ENCODE assay signal across 9 mouse cellular contexts in the genomic region with DNA sequence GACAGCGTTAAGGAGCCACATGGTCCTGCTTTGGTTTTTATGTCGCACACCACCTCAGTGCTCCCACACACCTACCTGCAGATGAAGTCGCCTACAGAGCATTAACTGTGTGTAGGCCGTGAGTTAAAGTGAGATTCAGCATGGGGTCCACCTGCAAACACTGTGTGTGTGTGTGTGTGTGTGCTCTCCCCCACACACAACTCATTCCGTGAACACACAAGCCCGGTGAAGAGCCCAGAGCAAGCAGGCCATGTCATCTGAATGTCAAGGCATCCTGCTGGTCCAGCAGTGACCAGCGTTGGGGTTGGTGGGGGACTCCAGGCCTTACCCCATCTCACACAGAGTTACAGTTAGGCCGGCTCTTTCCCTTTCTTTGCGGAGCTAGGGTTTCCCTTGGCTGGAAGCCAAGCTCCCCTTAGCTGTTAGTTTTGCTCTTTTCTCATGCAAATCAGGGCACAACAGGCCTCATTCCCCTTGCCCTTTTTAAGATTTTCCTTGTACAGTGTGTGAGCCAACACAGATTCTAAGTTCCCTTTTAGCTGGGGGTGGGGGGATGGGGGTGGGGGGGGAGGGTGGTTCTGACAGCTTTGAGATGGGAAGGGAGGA.
DNase-seq lines count a peak whose midpoint lies in the region; ATAC-seq and TF ChIP-seq lines count a peak whose summit lies in the region.
"Had no signal": no experiment of that assay in that cellular context is flagged by ENCODE, and none has a peak within 500 bp of the region (broad histone marks: within the 10 kb centered on the region; RNA-seq: fewer than 3 reads in every experiment).

No protein-coding gene starts in this region.

- 12% methylated on average over 9 of the region's 9 CpGs for WGBS in hindbrain, embryonic 11.5 days
- 23% methylated on average over 9 of the region's 9 CpGs for WGBS in midbrain, postnatal 0 days

- no peak overlapping the region for H3K9ac ChIP-seq in hindbrain, embryonic 11.5 days (ENCODE audit: low read depth, low read length)
- no peak overlapping the region for H3K9ac ChIP-seq in midbrain, postnatal 0 days (replicated peaks; ENCODE audit: low read length, poor library complexity, severe bottlenecking)

- H3K27me3 ChIP-seq in hindbrain, embryonic 11.5 days (ENCODE audit: control insufficient read depth, insufficient read depth, low read length): no peaks in the 10 kb centered on the region
- no peaks in the 10 kb centered on the region for H3K27me3 ChIP-seq in midbrain, postnatal 0 days (ENCODE audit: insufficient read depth, low read length)

- no peaks in the 10 kb centered on the region for H3K36me3 ChIP-seq in hindbrain, embryonic 11.5 days (ENCODE audit: control insufficient read depth, insufficient read depth, low read length)
- H3K36me3 ChIP-seq in midbrain, postnatal 0 days (ENCODE audit: insufficient read depth, low read length): no peaks in the 10 kb centered on the region

- peak; percentile 55 to 56 for DNase-seq in left cerebral cortex, postnatal 10 days (ENCODE audit: extremely low spot score in 1 of 2, low spot score in 2 of 2)
- DNase-seq in left cerebral cortex, postnatal 36 days (ENCODE audit: low spot score in 2 of 2): no peak
- peak; percentile 66 for DNase-seq in embryo, embryonic 11 days
- peak; percentile 75 for DNase-seq in hindbrain, embryonic 11.5 days (ENCODE audit: low spot score)
- DNase-seq in midbrain, postnatal 0 days (ENCODE audit: low spot score): peak; percentile 78
- no peak for DNase-seq in testis, postnatal 14 days (ENCODE audit: low spot score)
- no peak for DNase-seq in thymus, adult 18-20 months
- DNase-seq in thymus, postnatal 0 days (ENCODE audit: low spot score): no peak

- TF ChIP-seq CTCF in midbrain, postnatal 0 days (IDR thresholded peaks at IDR 0.05): no peak

- no peaks in the 10 kb centered on the region for H3K9me3 ChIP-seq in hindbrain, embryonic 11.5 days (ENCODE audit: control insufficient read depth, low read length)
- H3K9me3 ChIP-seq in midbrain, postnatal 0 days (ENCODE audit: low read length): no peaks in the 10 kb centered on the region

- peak overlapping the region; percentile 79 for H3K27ac ChIP-seq in hindbrain, embryonic 11.5 days (ENCODE audit: low read depth, low read length)
- no peak overlapping the region for H3K27ac ChIP-seq in midbrain, postnatal 0 days (ENCODE audit: low read depth, low read length)

- peak; percentile 85 for ATAC-seq in hindbrain, embryonic 11.5 days (ENCODE audit: low FRiP score)
- ATAC-seq in midbrain, postnatal 0 days (ENCODE audit: low FRiP score): no peak
- ATAC-seq: activated CD4-positive, CD25-positive, alpha-beta regulatory T cell, adult 4 months had no signal

- no peak overlapping the region for H3K4me2 ChIP-seq in hindbrain, embryonic 11.5 days (replicated peaks; ENCODE audit: low read depth, low read length)
- H3K4me2 ChIP-seq in midbrain, postnatal 0 days (ENCODE audit: low read depth, low read length, poor library complexity, severe bottlenecking): no peak overlapping the region

- peaks cover 8% of the 10 kb centered on the region for H3K4me1 ChIP-seq in hindbrain, embryonic 11.5 days (replicated peaks; ENCODE audit: control insufficient read depth, insufficient read depth, low read length)
- H3K4me1 ChIP-seq in midbrain, postnatal 0 days (ENCODE audit: insufficient read depth, low read length): peaks cover 6% of the 10 kb centered on the region; the same call in 1 of the 2 replicates

- no peak overlapping the region for H3K4me3 ChIP-seq in hindbrain, embryonic 11.5 days (ENCODE audit: low read depth, low read length)
- H3K4me3 ChIP-seq in midbrain, postnatal 0 days (ENCODE audit: low read depth, low read length): no peak overlapping the region

- intact Hi-C loops in left cerebral cortex, postnatal 10 days (cut with DNase I): no loop called here
- intact Hi-C loops in left cerebral cortex, postnatal 36 days (cut with DNase I): loop anchor here (5.0 kb wide), 1 partner anchor 119 kb away; no protein-coding TSS in a partner anchor

Comparison
In these comparisons a context has a peak if more than half of its experiments do, and no peak if none do; other contexts are left out.
1. DNase-seq: peak in left cerebral cortex, postnatal 10 days (2 of 2), embryo, embryonic 11 days (single experiment), hindbrain, embryonic 11.5 days (single experiment) and midbrain, postnatal 0 days (single experiment); none in left cerebral cortex, postnatal 36 days (0 of 2), testis, postnatal 14 days (single experiment), thymus, adult 18-20 months (0 of 2) and thymus, postnatal 0 days (single experiment).